Mouse (Mus musculus) liver, embryonic 14.5 days (tissue): ENCODE results near the gene Itga11. TPM values are rescaled to one million over a fixed set of nuclear protein-coding genes. Genes with fewer than 3 reads are reported as not detected.

ENCODE experiments used
- ATAC-seq: fragments of 200-750 bp; cut with Nextera tagmentation; 2 replicates; pipeline ENCODE4 v1.8.0; 2017; ENCODE audit warnings: moderate number of reproducible peaks, mild to moderate bottlenecking, moderate library complexity; ENCODE audit not compliant: insufficient read depth
- DNase-seq, 3 experiments: peaks; one replicate each; pipeline ENCODE4 v3.0.0-alpha.2; 2012 to 2013; ENCODE audit warnings: low read depth in 3 of 3, low spot score in 3 of 3
- H3K27ac ChIP-seq: fragments of 300-500 bp; sonication (generic); 2 replicates; pipeline ENCODE4 v1.5.1; 2014; ENCODE audit warnings: moderate library complexity, mild to moderate bottlenecking, control low read depth, inconsistent platforms
- H3K27me3 ChIP-seq: fragments of 300-500 bp; sonication (generic); 2 replicates; pipeline ENCODE4 v1.6.1; 2014; ENCODE audit warnings: mild to moderate bottlenecking, low read length, moderate library complexity; ENCODE audit not compliant: control insufficient read depth, insufficient read depth
- H3K36me3 ChIP-seq: fragments of 300-500 bp; sonication (generic); replicated peaks from 2 replicates; pipeline ENCODE4 v1.6.1; 2014; ENCODE audit warnings: low read depth; ENCODE audit not compliant: control insufficient read depth, insufficient read depth
- H3K4me1 ChIP-seq, 2 experiments: fragments of 200-500 bp in 1 of 2; fragments of 300-500 bp in 1 of 2; sonication (generic) in 1 of 2; replicated peaks; 2 replicates each; pipeline ENCODE4 v1.6.1; 2012 to 2014; ENCODE audit warnings: antibody characterized with exemption in 1 of 2, inconsistent platforms in 1 of 2, low read length in 1 of 2; ENCODE audit not compliant: control insufficient read depth in 2 of 2, insufficient read depth in 2 of 2
- H3K4me2 ChIP-seq: fragments of 300-500 bp; sonication (generic); 2 replicates; pipeline ENCODE4 v1.6.1; 2014; ENCODE audit warnings: low read depth, mild to moderate bottlenecking, control low read depth, moderate library complexity
- H3K4me3 ChIP-seq, 2 experiments: fragments of 200-500 bp in 1 of 2; fragments of 300-500 bp in 1 of 2; sonication (generic) in 1 of 2; 2 replicates each; pipeline ENCODE4 v1.5.1; 2012 to 2014; ENCODE audit warnings: low read depth in 2 of 2, low read length in 2 of 2, mild to moderate bottlenecking in 2 of 2, control low read depth in 1 of 2, inconsistent platforms in 1 of 2, moderate library complexity in 1 of 2; ENCODE audit not compliant: insufficient read depth in 1 of 2
- H3K9ac ChIP-seq: fragments of 300-500 bp; sonication (generic); replicated peaks from 2 replicates; pipeline ENCODE4 v1.6.1; 2014; ENCODE audit warnings: mild to moderate bottlenecking, control low read depth, moderate library complexity
- H3K9me3 ChIP-seq: fragments of 300-500 bp; sonication (generic); 2 replicates; pipeline ENCODE4 v1.6.1; 2016; ENCODE audit warnings: low read length, mixed read lengths; ENCODE audit not compliant: control insufficient read depth
- CTCF ChIP-seq: IDR thresholded peaks from 2 replicates; pipeline ENCODE4 v1.5.1; 2016; ENCODE audit warnings: antibody characterized with exemption, low read depth, control low read depth
- EP300 ChIP-seq: IDR thresholded peaks from 2 replicates; pipeline ENCODE4 v1.6.1; 2016; ENCODE audit warnings: antibody characterized with exemption, low read depth
- WGBS: fragments of 180-500 bp; shearing (Covaris S2); extraction: QIAGEN DNeasy Blood & Tissue Kit; methylation state at CpG from one replicate; pipeline ENCODE4 v1.1.7; 2014; ENCODE audit not compliant: insufficient replicate concordance; 5-methylcytosine and 5-hydroxymethylcytosine counted together
- polyA plus RNA-seq, 2 experiments: library from polyadenylated mRNA; depleted of rRNA in 1 of 2; stranded (reverse) in 1 of 2; unstranded in 1 of 2; fragments of >200 nt; fragmentation: Nextera tagmentation in 1 of 2; extraction: Ambion mirVana in 1 of 2; gene quantifications; 2 replicates each; pipeline versions ENCODE4 v1.2.1 to v1.2.3; 2012 to 2014

Itga11 gene
- polyA plus RNA-seq, 2 experiments, result 0.07 to 0.08 TPM

DNA sequence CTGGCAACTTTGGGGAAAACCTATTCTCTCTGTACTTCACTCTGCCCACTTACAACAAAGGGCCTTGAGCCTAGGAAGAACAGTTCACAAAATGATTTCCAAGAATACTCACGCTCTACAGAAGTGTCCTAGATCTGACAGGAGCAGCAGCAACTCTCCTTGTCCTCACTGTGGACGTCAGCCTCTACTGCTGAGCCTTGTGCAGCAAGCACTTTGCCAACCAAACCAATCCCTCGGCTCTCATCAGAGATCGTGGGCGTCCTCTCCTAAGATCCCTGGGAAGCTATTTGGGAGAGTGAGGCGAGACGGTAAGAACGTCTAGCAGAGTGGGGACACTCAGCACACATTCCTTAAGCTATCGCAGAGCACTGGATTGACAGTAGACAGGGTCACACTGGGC lies 17.6 kb downstream of the Itga11 start:
- Histone ChIP-seq H3K9me3 (no peaks in the 10 kb centered on the region), H3K27me3 (no peaks in the 10 kb centered on the region), H3K9ac (no peak overlapping the region), H3K4me2 (no peak overlapping the region), H3K4me3 (no peak overlapping the region), H3K36me3 (no peaks in the 10 kb centered on the region), H3K4me1 (no peaks in the 10 kb centered on the region), H3K27ac (no peak overlapping the region)
- no peak for TF ChIP-seq CTCF
- TF ChIP-seq EP300, result no peak
- no peak for ATAC-seq
- 51% methylated on average over 9 of the region's 9 CpGs for WGBS
- no peak for DNase-seq

GRCm38 (mm10) chr9:62696799-62697198 lies 19.2 kb downstream of the Itga11 start:
- WGBS, result 71% methylated on average over 4 of the region's 4 CpGs

DNA sequence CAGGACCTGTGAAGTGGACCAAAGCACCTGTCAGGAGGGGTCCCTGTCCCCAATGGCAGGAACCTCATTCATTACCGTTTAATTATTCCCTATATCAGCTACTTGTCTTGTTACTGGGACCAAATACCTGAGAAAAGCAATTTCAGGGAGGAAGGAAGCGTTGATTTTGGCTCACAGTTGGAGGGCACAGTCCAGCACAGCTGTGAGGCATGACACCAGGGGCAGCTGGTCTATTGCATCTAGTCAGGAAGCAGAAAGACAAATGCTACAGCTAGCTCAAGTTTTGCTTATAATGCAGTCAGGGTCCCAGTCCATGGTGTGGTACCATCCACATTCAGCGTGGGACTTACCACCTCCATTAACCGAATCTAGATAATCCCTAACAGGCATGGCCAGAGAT lies 29.6 kb downstream of the Itga11 start:
- no peak overlapping the region for H3K4me2 ChIP-seq
- H3K36me3 ChIP-seq, result no peaks in the 10 kb centered on the region
- DNase-seq (no peak), ATAC-seq (no peak)
- 52% methylated on average over 4 of the region's 4 CpGs for WGBS
- no peaks in the 10 kb centered on the region for H3K27me3 ChIP-seq
- no peak overlapping the region for H3K27ac ChIP-seq
- H3K9me3 ChIP-seq, result no peaks in the 10 kb centered on the region
- TF ChIP-seq EP300 (no peak), CTCF (no peak)
- H3K4me3 ChIP-seq, result no peak overlapping the region
- H3K9ac ChIP-seq, result no peak overlapping the region
- peaks cover 0 to 4% of the 10 kb centered on the region in 2 experiments; a peak in 1 of 4 replicates for H3K4me1 ChIP-seq

More at GRCm38 (mm10) chr9:62696799-62697198, 19.2 kb downstream of the Itga11 start:
- no peak for DNase-seq
- no peaks in the 10 kb centered on the region for H3K27me3 ChIP-seq
- H3K27ac ChIP-seq, result no peak overlapping the region
- no peak overlapping the region for H3K4me3 ChIP-seq
- no peak overlapping the region for H3K4me2 ChIP-seq
- H3K4me1 ChIP-seq, result no peaks in the 10 kb centered on the region
- no peaks in the 10 kb centered on the region for H3K9me3 ChIP-seq
- no peak overlapping the region for H3K9ac ChIP-seq
- TF ChIP-seq CTCF, result no peak
- no peak for TF ChIP-seq EP300
- no peaks in the 10 kb centered on the region for H3K36me3 ChIP-seq
- ATAC-seq, result no peak

DNA sequence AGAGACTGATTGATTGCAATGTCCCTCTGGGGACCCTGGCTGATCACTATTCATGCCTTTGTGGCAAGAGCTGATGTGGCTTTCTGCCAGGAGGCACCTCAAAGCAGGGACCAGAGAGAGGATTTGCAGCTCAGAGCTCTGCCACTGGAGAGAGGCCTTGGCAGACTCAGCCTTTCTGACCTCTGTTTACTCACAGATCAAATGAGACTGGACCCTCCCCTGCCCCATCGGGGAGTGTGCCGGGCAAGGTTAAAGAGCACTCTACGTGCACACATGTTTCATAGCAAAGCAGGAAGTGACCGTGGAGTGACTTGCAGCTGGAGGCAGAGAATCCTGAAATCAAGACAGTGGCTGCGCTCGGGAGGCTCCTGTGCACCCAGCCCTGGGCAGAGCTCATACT lies 30.2 kb downstream of the Itga11 start:
- Histone ChIP-seq H3K9ac (no peak overlapping the region), H3K4me3 (no peak overlapping the region), H3K4me1 (peaks cover 0 to 4% of the 10 kb centered on the region in 2 experiments; a peak in 1 of 4 replicates), H3K27me3 (no peaks in the 10 kb centered on the region), H3K27ac (no peak overlapping the region), H3K9me3 (no peaks in the 10 kb centered on the region), H3K36me3 (no peaks in the 10 kb centered on the region), H3K4me2 (no peak overlapping the region)
- no peak for TF ChIP-seq EP300
- no peak for TF ChIP-seq CTCF
- DNase-seq (no peak), ATAC-seq (no peak)
- 33% methylated on average over 6 of the region's 6 CpGs for WGBS

DNA sequence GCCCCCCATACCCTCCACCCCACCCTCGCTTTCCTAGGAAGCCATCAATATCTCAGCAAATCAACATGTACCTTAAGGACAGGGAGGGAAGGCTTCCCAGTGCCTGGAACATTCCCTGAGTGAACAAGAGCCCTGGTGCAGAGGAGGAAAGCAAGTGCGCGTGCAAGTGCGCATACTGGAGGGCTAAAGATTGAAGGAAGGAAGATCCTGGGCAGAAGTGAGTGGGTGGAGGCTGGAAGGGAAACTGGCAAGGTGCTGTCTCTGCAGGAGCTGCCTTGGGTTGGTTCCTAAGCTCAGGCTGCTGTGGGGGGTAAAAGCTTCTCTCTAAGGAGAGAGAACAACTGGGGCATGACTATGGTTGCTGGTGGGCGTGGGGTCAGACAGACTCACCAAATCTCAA lies 32.4 kb downstream of the Itga11 start:
- H3K4me2 ChIP-seq, result no peak overlapping the region
- H3K9me3 ChIP-seq, result no peaks in the 10 kb centered on the region
- H3K27me3 ChIP-seq, result no peaks in the 10 kb centered on the region
- no peak for TF ChIP-seq EP300
- no peak for TF ChIP-seq CTCF
- H3K9ac ChIP-seq, result no peak overlapping the region
- WGBS, result 60% methylated on average over 5 of the region's 5 CpGs
- H3K4me3 ChIP-seq, result no peak overlapping the region
- H3K27ac ChIP-seq, result no peak overlapping the region
- ATAC-seq (no peak), DNase-seq (no peak)
- H3K4me1 ChIP-seq, result peaks cover 0 to 4% of the 10 kb centered on the region in 2 experiments; a peak in 1 of 4 replicates
- no peaks in the 10 kb centered on the region for H3K36me3 ChIP-seq
